Mouse (Mus musculus): ENCODE measurements around the gene Ube2l3.
"Not testable (repeated sequence)": the region's sequence is repeated elsewhere in the genome, so short reads cannot be mapped to it uniquely, and the experiment has no call there.

Ube2l3 gene

GRCm38 (mm10) chr16:17202549-17202948, at the start of gene Ube2l3:
TSS of gene Ube2l3 (minus strand) at chr16:17202649.
- in situ Hi-C loops (cut with MboI, MseI): loop anchor here (5.0 kb wide), 1 partner anchor 70 kb away; the partner anchor contains the start of gene Sdf2l1

DNA sequence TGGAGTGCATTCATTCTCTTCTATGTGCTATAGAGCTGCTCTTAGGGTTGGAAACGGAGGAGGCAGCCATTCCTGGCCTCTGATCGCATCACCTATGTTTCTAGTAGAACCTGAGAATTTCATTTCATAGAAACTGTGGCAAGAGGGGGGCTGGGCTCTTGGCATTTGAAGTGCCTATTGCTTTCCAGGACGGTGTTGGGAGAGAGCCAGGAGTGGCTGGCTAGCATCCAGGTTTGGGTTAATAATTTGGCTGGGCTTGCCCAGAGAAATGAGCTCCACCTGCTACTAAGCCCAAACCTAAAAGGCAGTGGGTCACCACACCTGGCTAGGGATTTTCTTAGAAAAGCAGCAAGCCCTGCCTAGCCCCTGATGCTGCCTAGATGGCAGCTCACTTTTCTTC, 49.1 kb upstream of the Ube2l3 start:
- in situ Hi-C loops (cut with MboI, MseI): no loop called here

GRCm38 (mm10) chr16:17249135-17249534, 46.7 kb upstream of the Ube2l3 start:
- in situ Hi-C loops (cut with MboI, MseI): no loop called here

DNA sequence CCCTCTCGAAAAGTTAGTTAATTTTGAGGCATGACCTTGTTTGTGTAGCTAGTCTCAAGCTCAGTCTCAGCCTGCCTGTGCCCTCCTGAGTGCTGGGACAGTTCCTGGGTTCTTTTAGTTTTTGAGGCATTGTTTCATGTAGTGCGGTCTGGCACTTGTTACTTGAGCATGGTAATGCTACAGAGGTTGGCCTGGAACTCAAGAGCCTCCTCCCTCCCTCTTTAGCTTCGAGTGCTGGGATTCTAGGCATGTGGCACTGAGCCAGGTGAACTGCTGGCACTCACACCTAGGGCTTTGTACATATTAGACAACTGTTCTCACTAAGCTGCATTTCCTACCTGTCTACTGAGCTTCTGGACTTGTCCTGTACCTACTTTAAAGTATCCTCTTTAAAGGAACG, 45.3 kb upstream of the Ube2l3 start:
- in situ Hi-C loops (cut with MboI, MseI): no loop called here

GRCm38 (mm10) chr16:17244996-17245395, 42.5 kb upstream of the Ube2l3 start:
- in situ Hi-C loops (cut with MboI, MseI): no loop called here

GRCm38 (mm10) chr16:17243731-17244130, 41.3 kb upstream of the Ube2l3 start:
- in situ Hi-C loops (cut with MboI, MseI): no loop called here

DNA sequence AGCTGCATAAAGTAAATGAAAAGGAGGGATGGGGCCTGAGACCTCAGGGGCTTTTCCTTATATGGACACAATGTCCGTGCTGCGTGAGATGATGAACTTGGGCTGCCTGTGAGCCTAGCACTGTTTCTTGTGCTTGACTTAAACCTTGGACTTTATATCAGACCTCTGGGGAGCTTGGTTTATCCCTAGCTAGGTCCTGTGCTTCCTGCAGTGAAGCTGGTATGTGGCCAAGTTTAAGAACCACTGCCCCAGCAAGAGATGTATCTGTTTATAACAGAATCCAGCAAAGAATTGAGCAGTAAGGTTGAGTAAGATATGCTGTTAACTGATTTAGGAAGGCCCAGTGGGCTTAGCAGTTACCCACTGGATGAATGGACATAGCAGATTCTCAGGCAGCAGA, 37.0 kb upstream of the Ube2l3 start:
- in situ Hi-C loops (cut with MboI, MseI): no loop called here

- in situ Hi-C loops (cut with MboI, MseI): no loop called here
Measured at GRCm38 (mm10) chr16:17237634-17238033, 35.2 kb upstream of the Ube2l3 start.

- in situ Hi-C loops (cut with MboI, MseI): no loop called here
Measured at GRCm38 (mm10) chr16:17234916-17235665, 32.6 kb upstream of the Ube2l3 start.

GRCm38 (mm10) chr16:17234499-17234895, 32.0 kb upstream of the Ube2l3 start:
- in situ Hi-C loops (cut with MboI, MseI): no loop called here

DNA sequence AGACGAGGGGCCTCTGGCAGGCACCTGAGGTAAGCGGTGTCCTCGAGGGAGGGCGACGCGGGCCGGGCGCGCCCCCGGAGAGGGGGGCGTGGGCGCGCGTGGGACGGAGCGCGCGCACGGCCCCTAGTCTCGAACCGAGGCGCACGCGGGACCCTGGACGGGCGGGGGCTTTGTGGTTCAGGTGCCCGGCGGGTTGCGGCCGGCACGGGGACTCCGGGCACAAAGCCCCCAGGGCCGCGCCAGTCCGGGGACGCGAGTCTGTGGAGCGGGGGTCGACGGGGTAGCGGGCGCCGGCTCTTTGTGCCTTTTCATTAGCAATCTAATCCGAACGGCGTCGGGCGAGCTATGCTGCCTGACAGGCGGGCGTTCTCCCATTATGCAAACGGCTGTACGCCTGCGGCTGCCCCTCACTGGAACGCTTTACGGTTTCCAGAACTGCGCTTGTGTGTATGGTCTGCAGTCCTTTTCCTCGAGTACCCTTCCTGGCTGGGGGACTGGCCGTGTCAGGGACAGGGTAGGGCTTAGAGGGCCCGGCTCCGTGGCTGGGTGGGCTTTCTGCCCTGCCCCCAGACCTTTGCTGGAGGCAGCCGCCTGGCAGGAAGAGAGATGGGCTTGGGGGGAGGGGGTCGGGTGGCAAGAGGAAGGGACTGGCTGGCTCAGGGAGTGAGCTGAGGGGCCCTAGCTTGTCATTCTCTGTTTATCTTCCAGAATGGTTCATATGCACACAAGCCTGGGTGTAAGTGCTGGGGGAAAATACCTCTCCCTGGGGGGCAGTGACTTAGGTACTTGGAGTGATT, 31.5 kb upstream of the Ube2l3 start:
- in situ Hi-C loops (cut with MboI, MseI): no loop called here

GRCm38 (mm10) chr16:17232794-17233701, 30.6 kb upstream of the Ube2l3 start, which contains the start of gene Hic2:
TSS of gene Hic2 (plus strand) at chr16:17233572.
- in situ Hi-C loops (cut with MboI, MseI): no loop called here

- in situ Hi-C loops (cut with MboI, MseI): not testable (repeated sequence)
Measured at GRCm38 (mm10) chr16:17231523-17231922, 29.1 kb upstream of the Ube2l3 start.

DNA sequence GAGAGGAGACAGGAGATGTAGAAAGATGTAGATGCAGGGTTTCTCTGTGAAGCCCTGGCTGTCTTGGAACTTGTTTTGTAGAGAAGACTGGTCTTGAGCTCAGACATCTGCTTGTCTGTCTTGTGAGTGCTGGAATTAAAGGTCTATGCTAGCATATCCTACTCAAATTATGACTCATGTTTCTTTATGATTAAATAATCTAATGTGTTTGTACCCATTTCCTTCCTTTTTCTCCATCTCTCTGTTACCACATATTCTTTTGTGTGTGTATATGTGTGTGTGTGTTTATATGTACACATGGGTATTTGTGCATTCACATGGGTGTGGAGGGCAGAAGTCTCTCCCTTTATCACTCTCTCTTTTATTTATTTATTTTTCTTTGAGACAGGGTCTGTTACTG, 24.0 kb upstream of the Ube2l3 start:
- in situ Hi-C loops (cut with MboI, MseI): no loop called here

DNA sequence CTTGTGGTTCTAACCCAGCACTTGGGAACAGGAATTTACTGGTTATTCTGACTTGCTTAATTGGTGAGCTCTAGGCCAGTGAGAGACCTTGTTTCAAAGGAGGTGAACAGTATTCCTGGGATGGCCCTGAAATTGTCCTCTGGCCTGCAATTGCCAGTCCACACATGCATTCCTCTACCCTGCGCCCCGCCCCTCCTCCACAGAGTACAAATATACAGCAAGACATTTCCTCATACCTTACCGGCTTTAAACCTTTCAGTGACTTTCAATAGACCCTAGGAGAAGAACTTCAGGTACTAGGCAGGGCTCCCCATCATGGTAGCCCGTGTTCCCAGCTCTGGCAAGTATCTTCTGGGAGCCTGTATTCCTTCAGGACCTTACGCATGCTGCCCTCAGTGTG, 23.1 kb upstream of the Ube2l3 start:
- in situ Hi-C loops (cut with MboI, MseI): no loop called here

DNA sequence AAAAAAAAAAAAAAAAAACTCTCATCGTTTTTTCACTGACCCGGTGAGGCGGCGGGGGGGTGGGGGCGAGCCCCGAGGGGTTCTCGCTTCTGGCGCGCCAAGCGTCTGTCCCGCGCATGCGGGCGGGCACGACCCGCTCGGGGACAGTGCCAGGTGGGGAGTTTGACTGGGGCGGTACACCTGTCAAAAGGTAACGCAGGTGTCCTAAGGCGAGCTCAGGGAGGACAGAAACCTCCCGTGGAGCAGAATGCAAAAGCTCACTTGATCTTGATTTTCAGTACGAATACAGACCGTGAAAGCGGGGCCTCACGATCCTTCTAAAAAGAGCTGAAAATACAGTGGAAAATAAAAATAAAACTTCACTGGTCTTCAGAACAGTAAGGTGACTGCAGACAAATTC, 19.7 kb upstream of the Ube2l3 start:
- in situ Hi-C loops (cut with MboI, MseI): no loop called here

- in situ Hi-C loops (cut with MboI, MseI): no loop called here
Measured at GRCm38 (mm10) chr16:17220127-17220733, 17.8 kb upstream of the Ube2l3 start.

DNA sequence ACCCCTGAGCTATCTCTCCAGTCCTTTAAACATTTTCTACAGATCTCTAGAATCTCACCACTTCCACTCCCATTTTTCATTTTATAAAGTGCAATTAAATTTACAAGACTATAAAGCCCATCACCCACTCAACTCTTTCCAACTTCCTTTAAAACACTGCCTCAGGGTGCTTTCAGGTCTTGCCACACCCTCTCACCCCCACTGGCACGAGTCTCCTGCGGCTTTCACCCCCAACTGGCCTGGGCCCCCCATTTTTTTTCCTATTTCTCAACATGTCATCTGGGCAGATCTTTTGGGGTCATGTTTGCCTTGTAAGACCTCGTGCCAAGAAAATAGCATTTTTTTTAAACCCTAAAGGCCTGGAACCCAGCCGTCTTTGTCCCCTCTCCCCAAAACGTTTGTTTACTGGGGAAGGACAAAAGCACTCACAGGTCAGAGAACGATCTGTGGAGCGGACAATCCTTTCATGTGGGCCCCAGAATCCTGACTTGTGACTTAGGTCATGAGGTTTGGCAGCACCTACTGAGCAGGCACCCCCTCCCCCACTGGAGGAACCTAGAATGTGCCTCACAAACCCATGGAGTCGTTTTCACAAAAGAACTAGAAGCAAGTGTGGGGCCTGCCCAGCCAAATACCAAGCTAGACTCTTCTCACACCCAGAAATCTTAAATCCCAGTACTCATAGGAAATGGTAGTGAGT, 14.6 kb upstream of the Ube2l3 start:
- in situ Hi-C loops (cut with MboI, MseI): no loop called here

DNA sequence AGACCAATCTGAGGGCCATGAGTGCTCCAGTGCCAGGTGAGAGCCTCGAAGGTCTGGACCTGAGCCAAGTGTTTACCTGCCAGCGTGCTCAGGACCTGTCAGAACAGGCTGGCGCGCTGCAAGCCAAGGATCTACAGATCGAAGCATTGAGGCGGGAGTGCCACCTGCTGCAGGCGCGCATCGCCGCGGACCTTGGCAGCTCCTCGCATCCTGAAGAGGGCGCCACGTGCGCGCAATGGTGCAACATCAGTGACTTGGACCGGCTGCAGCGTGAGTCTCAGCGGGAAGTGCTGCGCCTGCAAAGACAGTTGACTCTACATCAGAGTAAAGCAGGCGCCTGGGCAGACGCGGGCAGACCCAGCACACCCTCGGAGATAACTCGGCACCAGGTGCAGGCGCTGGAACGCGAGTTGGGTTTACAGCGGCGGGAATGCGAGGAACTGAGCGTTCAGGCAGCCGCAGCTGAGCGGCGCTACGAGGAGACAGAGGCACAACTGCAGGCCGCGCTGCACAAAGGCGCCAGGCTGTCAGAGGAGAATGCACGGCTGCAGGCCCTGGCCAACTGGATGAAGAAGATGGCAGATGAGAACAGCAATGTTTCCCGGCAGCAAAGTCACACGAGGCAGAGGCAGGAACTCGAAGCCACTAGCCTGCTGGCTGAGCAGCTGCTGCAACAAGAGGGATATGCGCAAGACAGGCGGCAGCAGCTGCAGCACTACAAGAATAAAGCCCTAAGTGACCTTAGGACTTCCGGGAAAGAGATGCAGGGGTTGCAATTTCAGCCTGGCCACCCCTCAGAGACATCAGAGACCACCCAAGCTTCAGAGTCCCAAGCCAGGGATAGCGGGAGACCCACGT, 7.8 kb upstream of the Ube2l3 start:
- in situ Hi-C loops (cut with MboI, MseI): loop anchor here (5.0 kb wide), 1 partner anchor 62 kb away; no protein-coding TSS in a partner anchor

Measured in T-helper 2 cell (primary cell).